Mouse (Mus musculus) thymus, adult 18-20 months (tissue): Measurements from ENCODE around the gene Gnai1.
"Not testable (repeated sequence)": the region's sequence is repeated elsewhere in the genome, so short reads cannot be mapped to it uniquely, and the experiment has no call there.

ENCODE experiments used
- DNase-seq, 2 experiments: peaks; one replicate each; pipeline ENCODE4 v3.0.0; 2022; ENCODE audit warnings: mixed read lengths in 2 of 2

Gnai1 gene

DNA sequence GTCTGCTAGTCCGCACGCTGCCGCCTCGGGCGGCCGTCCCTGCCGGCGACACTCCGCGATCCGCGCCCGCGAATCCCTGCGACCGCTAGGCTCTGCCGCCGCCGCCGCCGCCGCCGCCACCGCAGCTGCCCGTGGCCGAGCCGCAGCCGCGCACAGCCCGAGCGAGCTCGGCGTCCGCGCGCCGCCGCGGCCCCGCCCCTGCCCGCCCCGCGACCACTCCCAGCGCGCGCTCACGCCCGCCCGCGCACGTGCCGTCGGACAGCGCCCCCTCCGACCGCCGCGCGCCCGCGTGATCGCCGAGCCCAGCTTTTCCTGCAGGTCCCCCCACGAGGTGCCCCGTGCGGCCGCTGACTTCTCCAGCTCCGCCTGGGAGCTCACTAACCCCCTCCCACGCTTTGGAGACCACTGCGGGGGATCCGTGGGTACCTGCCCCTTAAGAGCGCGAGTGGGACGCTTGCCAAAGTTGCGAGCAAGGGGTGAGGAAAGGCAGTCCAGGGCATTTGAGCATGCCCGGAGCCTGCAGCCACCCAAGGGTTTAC is at the start of gene Gnai1:
Gnai1 (minus strand) TSS at position 75 of the 539 bp plus-strand sequence.
- no peak for DNase-seq

DNA sequence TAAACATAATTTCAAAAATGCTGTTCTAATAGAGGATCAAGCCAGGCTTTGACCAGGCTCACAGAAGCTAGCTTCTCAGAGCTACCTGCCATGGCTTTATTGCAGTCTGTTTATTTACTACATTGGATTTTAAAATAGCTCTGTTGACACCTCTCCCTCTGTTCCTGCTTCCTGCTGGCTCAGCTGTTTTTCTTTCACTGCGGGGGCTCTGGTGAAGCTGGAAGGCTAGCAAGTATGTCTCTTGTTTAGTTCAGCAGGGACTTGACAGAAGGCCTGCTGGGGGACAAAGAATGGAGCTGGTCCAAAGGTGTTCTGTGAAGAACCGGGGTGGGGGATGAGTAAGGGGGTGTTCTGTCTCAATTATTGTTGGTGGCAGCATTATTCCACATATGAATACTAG is 7.7 kb upstream of the Gnai1 start:
- no peak for DNase-seq

DNA sequence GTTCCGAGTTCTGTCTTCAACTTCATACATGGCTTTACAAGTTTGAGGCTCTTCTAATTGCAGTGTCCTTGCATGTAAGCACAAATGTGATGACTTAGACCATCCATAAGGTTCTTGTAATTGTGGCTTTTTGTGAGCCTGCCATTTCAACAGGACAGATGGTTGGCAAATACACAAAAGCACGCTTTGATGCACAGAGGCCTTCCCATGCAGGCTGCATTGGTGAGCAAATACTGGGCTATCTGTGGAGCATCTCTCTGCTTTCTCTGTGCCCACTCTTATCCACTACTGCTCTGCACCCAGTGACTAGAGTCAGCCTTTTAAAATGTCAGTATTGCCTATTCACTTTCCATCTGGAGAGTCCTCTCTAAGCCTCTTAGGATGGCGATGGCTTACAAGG is 5.3 kb upstream of the Gnai1 start:
- no peak for DNase-seq

DNA sequence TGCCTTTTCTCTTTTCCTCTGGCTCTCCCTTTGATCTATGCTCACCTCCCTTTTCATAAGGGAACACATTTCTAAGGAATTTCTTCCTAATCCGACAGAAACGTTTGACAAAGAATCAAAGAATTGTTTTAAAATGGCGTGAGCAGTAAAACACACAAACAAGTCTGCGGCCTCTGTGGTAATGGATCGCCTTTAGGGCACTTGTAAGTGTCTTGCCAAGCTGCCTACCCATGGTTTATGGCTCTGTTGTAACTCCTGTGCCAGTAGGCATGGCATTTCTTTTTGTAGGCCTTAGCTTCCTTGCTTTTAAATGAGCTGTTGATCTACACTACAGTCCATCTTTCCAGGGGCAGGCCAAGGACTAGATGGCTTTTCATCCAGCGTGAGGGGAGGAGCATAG is 801 bp upstream of the Gnai1 start:
- DNase-seq, result no peak

DNA sequence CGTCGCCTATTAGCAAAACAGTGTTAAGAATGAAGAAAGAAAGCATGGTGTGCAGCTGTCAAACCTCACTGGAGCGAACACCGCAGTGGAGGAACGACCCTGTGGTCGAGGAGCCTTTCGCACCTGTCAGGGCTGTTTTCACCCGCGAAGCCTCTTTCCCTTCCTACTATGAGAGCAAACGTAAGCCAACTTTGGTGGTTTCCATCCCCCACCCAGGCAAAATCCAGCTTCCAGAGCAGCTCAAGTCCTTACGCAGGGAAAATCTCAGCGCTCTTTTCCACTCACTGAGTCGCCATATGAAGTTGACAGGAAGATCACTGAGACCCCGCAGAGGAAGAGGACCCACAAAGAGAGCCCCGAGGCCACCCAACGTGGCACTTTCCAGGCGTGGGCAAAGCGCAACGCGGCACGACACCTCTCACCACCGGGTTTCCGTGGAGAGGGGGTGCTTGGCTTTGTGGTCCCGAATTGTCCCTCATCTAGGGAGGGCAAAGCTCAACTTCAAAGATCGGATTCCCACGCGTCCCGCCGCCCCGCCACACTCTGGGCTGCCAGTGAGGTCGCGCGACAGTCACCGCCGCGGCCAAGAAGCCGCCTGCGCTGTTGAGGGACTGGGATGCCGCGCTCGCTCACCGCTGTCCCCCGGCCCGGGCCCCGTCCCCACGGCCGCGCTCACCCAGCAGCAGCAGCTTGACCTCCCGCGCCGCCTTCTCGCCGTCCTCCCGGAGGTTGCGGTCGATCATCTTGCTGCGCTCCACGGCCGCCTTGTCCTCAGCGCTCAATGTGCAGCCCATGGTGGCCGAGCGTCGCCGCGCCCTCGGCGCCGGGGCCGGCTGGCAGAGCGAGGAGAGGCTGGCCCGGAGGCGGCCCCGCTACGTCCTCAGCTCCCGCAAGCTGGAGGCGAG is 527 bp downstream of the Gnai1 start:
- no peak for DNase-seq

DNA sequence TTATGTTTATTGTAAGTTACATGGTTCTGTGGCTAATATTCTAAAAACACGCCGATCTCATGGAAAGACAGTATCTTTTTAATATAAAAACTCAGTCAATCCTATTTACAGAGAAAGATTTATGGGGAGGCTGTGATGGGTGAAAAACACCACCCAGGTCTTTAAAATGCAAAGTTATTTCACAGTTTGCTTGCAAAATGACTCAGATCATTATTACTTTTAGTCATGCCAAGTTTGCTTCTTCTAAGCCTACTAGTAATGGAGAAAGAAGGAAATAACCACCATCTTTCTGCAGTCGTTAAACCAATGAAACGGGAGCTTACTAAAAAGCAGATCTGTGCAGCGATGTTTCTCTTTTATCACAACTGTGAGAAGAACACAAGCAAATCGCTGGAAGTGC is 1.4 kb downstream of the Gnai1 start:
- DNase-seq, result no peak

DNA sequence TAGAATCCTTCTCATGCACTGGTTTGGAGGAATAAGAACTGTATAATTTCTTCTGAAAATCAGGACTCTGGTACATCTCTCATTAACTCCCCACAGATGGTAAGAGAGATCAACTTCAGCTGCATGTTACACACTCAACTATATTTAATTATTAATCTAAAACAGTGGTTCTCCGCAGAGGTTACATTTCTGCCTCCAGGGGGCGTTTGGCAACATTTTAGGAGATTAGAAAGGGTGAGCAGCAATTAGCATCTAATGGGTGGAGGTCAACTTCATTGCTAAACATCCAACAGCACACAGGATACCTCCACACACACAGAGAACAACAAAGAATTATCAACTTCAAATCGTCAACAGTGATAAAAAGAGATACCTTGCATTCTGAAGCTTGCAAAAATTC is 2.0 kb downstream of the Gnai1 start:
- no peak for DNase-seq

DNA sequence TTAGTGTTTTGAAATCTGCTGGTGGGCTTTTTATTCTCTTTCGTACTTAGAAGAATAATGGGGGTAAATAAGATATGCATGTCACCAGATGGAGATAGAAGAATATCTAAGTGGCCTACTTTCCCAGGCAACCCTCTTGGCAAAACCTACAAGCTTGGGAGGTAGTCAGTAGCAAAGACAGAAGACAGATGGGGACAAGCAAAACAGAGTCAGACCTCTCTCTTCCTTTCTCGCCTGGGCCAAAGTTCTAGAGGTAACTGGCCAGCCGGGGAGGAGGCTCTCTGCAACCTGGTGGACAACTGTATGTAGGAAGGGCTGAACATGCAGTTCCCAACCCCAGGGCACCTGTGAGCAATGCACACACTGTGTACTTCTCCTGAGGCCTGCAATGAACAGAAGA is 12.9 kb downstream of the Gnai1 start:
- no peak for DNase-seq

DNA sequence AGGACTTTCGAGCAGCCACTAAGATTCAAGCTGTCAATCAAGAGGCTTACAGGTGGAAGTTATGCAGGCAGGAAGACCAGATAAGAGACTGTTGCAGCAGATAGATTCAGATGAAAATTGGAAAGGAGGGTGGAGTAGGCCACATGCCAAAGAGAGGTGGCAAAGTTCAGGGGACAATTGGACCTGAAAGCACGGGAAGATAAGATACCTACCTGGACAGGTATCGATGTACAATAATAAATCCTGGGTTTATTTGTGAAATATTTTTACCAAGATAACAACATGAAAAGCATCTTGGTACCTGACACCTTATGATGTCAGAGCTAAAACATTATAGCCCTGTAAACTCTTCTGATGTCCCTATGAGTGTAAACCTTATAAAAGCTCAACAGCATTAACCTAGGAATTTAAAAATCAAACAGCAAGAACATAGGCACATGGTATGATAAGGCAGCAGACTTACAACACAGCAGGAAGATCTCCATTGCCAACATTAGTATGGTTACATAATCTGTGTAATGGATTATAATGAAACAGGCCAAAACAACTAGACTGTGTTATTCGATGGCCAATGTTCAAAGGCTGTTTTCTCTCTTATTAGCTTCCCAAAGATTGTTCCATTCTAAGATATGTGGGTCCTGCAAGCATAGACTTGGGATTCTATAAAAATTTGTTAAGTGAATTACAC is 16.6 kb downstream of the Gnai1 start:
- DNase-seq, result no peak

DNA sequence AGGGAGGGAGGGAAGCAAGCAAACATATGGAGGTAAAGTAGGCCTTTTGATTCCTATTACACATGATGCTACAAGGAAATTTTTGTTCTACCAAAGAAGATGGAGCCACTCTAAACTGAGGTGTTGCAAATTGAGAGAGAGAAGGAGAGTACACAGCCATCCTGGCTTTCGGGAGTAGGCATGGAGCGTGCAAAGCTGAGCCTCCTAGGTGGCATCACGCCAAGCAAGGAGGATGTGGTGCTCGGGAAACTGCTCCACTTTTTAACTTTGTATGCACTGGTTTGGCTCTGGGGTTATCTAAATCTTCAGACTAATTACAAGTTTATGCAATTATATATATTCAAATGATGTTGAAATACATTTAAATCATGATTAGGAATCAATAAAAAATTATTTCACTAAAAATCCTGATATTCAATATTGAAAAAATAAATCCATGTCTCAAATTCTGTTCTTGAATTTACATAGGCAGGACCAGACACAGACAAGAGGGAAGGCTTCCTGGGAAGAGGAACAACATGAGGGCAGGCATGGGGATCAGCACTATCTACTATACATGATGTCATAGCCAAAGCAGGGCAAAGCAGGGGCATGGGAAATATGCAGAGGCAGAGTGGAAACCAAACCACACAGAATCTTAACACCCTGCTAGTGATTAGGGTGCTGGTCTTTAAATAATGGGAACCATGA is 17.2 kb downstream of the Gnai1 start:
- DNase-seq, result no peak

DNA sequence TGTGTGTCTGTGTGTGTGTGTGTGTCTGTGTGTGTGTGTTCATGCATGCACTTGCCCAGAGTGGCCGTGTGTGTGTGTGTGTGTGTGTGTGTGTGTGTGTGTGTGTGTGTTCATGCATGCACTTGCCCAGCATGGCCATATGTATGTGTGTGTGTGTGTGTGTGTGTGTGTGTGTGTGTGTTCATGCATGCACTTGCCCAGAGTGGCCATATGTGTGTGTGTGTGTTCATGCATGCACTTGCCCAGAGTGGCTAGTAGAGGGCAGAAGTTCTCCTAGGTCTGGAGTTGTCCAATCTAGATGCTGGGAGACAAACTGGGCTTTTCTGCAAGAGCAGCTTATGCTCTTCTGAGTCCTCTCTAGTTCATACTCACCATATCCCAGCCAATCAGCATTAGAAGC is 18.3 kb downstream of the Gnai1 start:
- DNase-seq, result not testable (repeated sequence)

DNA sequence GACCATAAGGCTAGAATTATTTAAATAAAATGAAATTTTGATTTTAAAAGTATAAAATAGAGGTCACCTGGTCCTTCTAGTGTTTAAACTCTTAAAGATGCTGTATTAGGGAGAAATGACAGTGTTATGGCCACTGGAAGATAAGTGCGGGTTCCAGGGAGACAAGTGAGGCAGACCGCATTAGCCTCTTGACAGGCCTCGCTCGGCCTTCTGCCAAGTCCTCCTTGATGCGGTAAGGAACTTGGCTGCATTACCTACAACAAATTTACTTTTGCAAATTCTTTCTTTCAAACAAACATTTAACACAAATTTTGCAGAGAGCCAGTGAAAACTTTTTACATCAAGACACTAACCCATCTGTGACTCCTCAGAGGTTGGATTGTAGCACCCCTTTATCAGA is 27.9 kb downstream of the Gnai1 start:
- no peak for DNase-seq

DNA sequence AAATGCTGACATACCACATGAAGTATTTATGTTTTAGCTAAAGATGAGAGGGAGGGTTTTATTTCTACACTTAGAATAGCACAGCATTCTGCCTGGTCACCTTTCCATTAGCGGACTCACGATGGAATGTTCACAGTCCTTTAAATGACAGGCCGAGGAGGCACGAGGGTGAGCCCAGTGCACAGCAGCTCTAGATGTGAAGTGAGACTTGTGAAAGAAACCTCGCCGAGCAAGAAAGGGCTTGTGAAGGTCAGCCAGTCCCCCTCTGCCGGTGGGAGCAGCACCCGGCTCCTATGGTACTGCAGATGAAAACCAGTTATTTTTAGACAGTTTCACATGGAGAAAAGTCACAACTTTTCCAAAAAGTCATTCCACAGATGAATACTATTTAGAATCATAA is 29.4 kb downstream of the Gnai1 start:
- DNase-seq, result no peak

DNA sequence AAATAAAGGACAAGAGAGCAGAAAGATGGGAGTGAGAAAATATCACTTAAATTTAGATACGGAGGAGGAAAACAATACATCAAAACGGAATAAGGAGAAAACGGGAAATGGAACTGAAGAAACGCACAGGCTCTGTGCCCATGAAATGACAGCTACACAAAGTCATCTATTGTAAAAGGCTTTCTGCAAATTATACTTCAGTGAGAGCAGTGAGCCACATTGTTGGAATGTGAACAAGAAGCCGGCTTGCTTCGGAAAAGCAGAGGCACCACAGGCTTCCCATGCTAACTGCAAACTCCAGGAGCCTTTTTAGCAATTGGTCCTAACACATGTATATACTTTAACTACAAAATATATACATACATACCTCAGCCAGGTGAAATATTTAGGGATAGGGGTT is 34.0 kb downstream of the Gnai1 start:
- DNase-seq, result no peak

DNA sequence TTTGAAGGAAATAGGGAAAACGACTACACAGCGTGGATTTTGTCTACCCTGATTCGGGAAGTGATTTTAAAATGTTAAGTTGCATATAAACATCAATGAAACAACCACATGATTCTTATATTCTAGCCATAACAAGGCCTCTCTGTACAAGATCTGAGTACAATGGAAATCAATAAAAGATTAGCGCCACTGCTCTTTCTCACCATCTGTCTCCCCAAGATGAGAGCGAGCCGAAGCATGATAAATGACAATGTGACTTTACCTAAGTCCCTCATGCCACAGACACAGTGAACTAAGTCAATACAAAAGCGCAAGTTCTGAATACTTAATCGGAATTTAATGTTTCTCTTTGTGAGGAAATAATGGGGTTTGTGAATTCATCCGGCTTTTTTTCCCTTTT is 36.6 kb downstream of the Gnai1 start:
- no peak for DNase-seq

DNA sequence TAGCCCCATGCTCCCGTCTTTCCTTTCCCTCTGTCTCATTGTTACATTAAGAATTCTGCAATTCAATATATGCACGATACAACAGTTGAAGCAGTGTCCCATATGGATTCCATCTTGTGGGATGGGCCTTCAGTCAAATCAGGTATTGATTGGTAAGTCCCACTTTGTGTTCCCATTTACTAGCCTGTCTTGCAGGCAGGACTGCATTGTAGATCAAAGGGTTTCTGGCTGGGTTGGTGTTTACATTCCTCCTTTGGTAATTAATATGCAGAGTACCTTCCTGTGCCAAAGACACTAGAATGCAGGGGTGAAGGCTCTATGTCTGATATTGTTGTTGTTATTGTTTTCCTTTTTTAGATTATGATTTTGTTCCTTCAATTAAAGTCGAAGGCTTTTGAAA is 38.5 kb downstream of the Gnai1 start:
- no peak for DNase-seq

DNA sequence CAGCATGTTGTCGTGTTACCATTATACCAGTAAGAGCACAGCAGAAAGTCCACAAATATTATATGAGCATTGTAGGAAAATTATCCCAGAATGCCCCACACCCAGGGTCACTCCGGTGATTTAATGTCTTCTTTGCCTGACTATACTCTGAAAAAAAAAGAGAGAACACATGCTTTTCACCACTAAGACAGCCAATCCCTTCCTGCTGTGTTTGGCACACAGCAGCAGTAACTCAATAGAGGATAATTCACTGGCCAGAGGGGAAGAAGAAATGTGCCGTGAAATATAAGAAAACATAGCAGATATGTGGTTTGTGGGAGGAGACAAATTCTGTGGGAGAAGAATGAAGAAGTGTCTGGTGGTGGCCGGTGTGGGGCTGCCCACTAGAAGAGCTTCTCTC is 41.3 kb downstream of the Gnai1 start:
- DNase-seq, result no peak

DNA sequence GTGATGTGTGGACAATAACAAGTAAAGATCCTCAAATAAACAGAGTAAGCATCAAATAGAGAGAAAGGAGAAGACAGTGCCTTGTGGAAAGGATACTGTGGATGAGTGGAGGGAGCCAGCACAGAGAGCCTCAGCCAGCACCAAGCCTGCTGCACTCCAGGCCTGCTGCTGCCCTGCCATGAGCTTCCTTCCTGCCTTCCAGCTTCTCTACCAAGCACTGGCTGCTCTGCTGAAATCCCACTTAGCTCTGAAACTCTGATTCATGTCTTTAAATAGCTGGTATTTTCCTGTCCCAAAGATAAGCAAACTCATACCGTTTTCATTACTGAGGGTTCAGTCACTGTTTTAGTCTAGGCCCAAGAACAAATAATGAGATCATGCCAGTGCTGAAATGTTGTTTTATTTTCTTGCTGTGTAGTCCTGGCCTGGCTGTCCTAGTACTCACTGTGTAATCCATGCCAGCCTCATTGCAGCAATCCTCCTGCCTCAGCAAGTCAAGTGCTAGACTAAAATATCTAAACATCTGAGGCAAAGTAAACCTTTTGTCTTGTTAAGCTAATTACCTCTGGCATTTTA is 52.8 kb downstream of the Gnai1 start:
- no peak for DNase-seq

DNA sequence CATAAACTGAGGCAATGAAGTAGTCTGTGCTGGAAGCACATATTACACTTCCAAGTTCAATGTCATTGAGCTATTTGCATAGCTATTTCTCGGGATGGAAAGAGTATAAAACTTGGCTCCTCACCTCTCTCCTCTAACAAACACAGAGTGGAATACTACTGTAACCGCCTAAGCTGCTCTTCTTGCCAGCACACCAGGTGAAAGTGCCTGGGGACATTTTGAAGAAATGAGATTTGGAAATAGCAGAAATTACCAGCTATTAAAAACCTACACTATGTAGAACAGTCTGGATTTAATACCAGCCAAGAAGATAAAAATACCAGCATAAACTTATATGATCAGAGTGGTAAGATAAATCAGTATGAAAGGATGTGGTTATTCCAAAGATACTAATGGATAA is 63.6 kb downstream of the Gnai1 start:
- no peak for DNase-seq

DNA sequence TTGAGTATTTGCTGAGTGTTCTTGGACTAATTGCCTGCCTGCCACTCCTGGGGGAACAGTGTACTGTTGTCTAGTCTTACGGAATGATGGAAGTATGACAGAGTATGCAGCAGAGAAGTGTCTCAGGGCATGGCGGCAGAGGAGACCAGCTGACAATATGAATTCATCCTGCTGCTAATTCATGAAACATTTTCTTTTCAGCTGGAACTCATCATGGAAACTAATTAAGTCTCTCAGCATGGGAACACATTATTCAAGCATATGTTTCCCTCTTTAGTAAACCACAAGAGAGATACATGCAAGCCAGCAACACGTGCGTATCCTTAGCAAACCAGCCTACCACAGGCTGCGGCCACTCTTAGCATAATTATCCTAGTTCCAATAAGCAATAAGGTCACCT is 67.4 kb downstream of the Gnai1 start:
- DNase-seq, result no peak

DNA sequence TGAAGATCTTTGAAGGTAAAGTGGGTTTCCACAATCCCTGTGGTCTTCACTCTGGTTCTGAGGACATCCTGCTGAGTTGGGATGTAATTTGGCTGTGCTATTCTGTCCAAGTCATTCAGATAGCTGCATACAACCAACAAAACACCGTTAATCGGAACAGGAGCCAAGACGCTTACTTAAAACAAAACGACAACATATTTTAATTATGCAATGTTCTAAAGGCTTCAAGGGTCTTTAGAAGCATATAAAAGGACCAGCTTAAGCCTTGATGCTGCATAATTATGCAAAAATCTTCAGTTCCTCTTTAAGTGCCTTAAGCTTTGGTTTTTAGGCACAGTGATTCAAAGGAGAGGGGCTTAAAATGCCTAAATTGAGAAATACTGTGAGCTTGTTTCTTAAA is 70.6 kb downstream of the Gnai1 start:
- no peak for DNase-seq

DNA sequence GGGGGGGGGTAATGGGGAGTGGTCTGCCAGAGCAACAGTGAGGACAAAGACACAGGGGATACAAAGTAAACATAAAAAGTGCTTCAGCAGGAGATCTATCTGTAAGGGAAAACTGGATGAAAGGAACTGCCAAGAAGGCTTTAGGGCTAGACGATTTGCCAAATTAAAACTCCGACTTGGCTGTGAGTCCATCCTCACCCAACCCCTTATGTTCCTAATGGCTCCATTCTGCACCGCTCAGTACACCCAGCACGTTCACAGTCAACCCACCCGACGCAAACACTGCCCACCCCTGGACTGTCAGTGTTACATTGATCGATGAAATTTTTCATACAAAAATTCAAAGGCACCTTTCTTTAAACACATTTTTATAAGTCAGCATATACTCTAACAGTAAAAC is 71.5 kb downstream of the Gnai1 start:
- no peak for DNase-seq

DNA sequence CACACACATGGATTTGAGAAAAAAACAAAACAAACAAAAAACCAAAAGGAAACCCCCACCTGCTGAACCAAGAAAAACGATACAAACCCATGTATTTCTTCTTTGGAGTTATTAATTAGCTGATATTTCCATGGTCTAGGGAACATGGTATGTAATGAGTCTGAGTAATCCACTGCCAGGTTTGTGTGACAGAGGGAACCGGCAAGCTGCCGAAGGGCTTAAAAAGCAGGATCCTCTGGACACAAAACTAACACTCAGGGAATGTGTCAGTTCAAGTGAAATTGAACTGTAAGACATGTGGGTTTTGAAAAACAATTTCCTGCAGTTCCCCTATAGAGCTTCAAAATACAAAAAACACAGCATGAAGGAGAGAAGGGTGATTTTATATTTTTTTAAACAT is 72.1 kb downstream of the Gnai1 start:
- no peak for DNase-seq
